Mouse (Mus musculus) urinary bladder, postnatal 14 days (tissue): ENCODE data around the gene Kctd13.
A peak's percentile ranks its signal among the peaks of the same experiment; 100 is the strongest.
"Not testable (repeated sequence)": the region's sequence is repeated elsewhere in the genome, so short reads cannot be mapped to it uniquely, and the experiment has no call there.

Experiments
- DNase-seq: peaks from one replicate; pipeline ENCODE4 v3.0.0; 2021; ENCODE audit warnings: low spot score

Gene Kctd13

GRCm38 (mm10) chr7:126928384-126929037 is at the start of gene Kctd13:
Gene Kctd13, plus strand, starts transcription at chr7:126928879.
- DNase-seq, result peak; percentile 92

- no peak for DNase-seq
Observed at GRCm38 (mm10) chr7:126881040-126881439, 47.6 kb upstream of the Kctd13 start.

- no peak for DNase-seq
Observed at GRCm38 (mm10) chr7:126883731-126884181, 44.9 kb upstream of the Kctd13 start.

GRCm38 (mm10) chr7:126884286-126885164 is 44.2 kb upstream of the Kctd13 start, which contains the start of gene Taok2:
Gene Taok2, minus strand, starts transcription at chr7:126884703.
- peak; percentile 98 for DNase-seq

- no peak for DNase-seq
Observed at GRCm38 (mm10) chr7:126887281-126887680, 41.4 kb upstream of the Kctd13 start.

GRCm38 (mm10) chr7:126888852-126889251 is 39.8 kb upstream of the Kctd13 start:
- no peak for DNase-seq

- no peak for DNase-seq
Observed at GRCm38 (mm10) chr7:126896912-126897311, 31.8 kb upstream of the Kctd13 start.

GRCm38 (mm10) chr7:126897390-126898101 is 31.1 kb upstream of the Kctd13 start:
- no peak for DNase-seq

GRCm38 (mm10) chr7:126898102-126898990 is 30.3 kb upstream of the Kctd13 start:
- DNase-seq, result peak; percentile 98

GRCm38 (mm10) chr7:126899781-126900180 is 28.9 kb upstream of the Kctd13 start:
- not testable (repeated sequence) for DNase-seq

GRCm38 (mm10) chr7:126905590-126905989 is 23.1 kb upstream of the Kctd13 start:
- DNase-seq, result no peak

GRCm38 (mm10) chr7:126914844-126915243 is 13.8 kb upstream of the Kctd13 start:
- no peak for DNase-seq

GRCm38 (mm10) chr7:126918356-126918755 is 10.3 kb upstream of the Kctd13 start:
- not testable (repeated sequence) for DNase-seq

GRCm38 (mm10) chr7:126919973-126920372 is 8.7 kb upstream of the Kctd13 start:
- DNase-seq, result no peak

GRCm38 (mm10) chr7:126921563-126921962 is 7.1 kb upstream of the Kctd13 start:
- no peak for DNase-seq

GRCm38 (mm10) chr7:126922624-126923060 is 6.0 kb upstream of the Kctd13 start, which contains the start of gene Tmem219:
Gene Tmem219, minus strand, starts transcription at chr7:126922917.
- peak; percentile 46 for DNase-seq

GRCm38 (mm10) chr7:126923999-126924398 is 4.7 kb upstream of the Kctd13 start:
- no peak for DNase-seq

- no peak for DNase-seq
Observed at GRCm38 (mm10) chr7:126926299-126926698, 2.4 kb upstream of the Kctd13 start.

GRCm38 (mm10) chr7:126929046-126929445 is 367 bp downstream of the Kctd13 start:
- no peak for DNase-seq

GRCm38 (mm10) chr7:126932652-126933051 is 4.0 kb downstream of the Kctd13 start:
- no peak for DNase-seq

- no peak for DNase-seq
Observed at GRCm38 (mm10) chr7:126941171-126941570, 12.5 kb downstream of the Kctd13 start.
